Mouse (Mus musculus) kidney, embryonic 15.5 days (tissue): ENCODE data around the gene Ppp2r5e. TPM values are rescaled to one million over a fixed set of nuclear protein-coding genes. Genes with fewer than 3 reads are reported as not detected.
A peak's percentile ranks its signal among the peaks of the same experiment; 100 is the strongest.

Experiments
- ATAC-seq: fragments of 200-750 bp; cut with Nextera tagmentation; replicated peaks from 2 replicates; pipeline ENCODE4 v1.8.0; 2017; ENCODE audit warnings: moderate TSS enrichment; ENCODE audit not compliant: low FRiP score
- H3K27ac ChIP-seq: fragments of 300-500 bp; sonication (generic); 2 replicates; pipeline ENCODE4 v1.5.1; 2015; ENCODE audit warnings: mild to moderate bottlenecking, inconsistent platforms
- H3K27me3 ChIP-seq: fragments of 300-500 bp; sonication (generic); 2 replicates; pipeline ENCODE4 v1.6.1; 2015; ENCODE audit warnings: inconsistent platforms
- H3K36me3 ChIP-seq: fragments of 300-500 bp; sonication (generic); 2 replicates; pipeline ENCODE4 v1.6.1; 2015; ENCODE audit warnings: inconsistent platforms
- H3K4me1 ChIP-seq: fragments of 300-500 bp; sonication (generic); 2 replicates; pipeline ENCODE4 v1.6.1; 2015; ENCODE audit warnings: inconsistent platforms
- H3K4me2 ChIP-seq: fragments of 300-500 bp; sonication (generic); 2 replicates; pipeline ENCODE4 v1.6.1; 2015; ENCODE audit warnings: moderate library complexity, mild to moderate bottlenecking, inconsistent platforms
- H3K4me3 ChIP-seq: fragments of 300-500 bp; sonication (generic); replicated peaks from 2 replicates; pipeline ENCODE4 v1.5.1; 2015; ENCODE audit warnings: mild to moderate bottlenecking, inconsistent platforms
- H3K9ac ChIP-seq: fragments of 300-500 bp; sonication (generic); 2 replicates; pipeline ENCODE4 v1.6.1; 2015; ENCODE audit warnings: mild to moderate bottlenecking, inconsistent platforms
- H3K9me3 ChIP-seq: fragments of 300-500 bp; sonication (generic); replicated peaks from 2 replicates; pipeline ENCODE4 v1.6.1; 2016; ENCODE audit warnings: inconsistent platforms
- WGBS: fragments of 180-500 bp; shearing (Covaris S2); methylation state at CpG from one replicate; pipeline ENCODE4 v1.1.7; 2015; ENCODE audit warnings: mixed read lengths; 5-methylcytosine and 5-hydroxymethylcytosine counted together
- polyA plus RNA-seq: library from polyadenylated mRNA; unstranded; fragments of >200 nt; fragmentation: Nextera tagmentation; extraction: Ambion mirVana; gene quantifications from 2 replicates; pipeline ENCODE4 v1.2.1, GENCODE M21; 2015

The Ppp2r5e gene
- polyA plus RNA-seq, 1 experiment from 2014 or later = 12.4 TPM

- ATAC-seq = no peak
Measured at GRCm38 (mm10) chr12:75547174-75547573, 48.9 kb downstream of the Ppp2r5e start.

GRCm38 (mm10) chr12:75546241-75546640, 49.8 kb downstream of the Ppp2r5e start:
- H3K27me3 ChIP-seq = no peaks in the 10 kb centered on the region
- no peak overlapping the region for H3K4me2 ChIP-seq
- no peak for ATAC-seq
- H3K36me3 ChIP-seq = 0 out of 2 replicates have a peak, but pooled peaks cover 2% of the 10 kb centered on the region
- peaks cover 13% of the 10 kb centered on the region for H3K4me1 ChIP-seq
- no peak overlapping the region for H3K27ac ChIP-seq
- WGBS = 83% methylated on average over 5 of the region's 5 CpGs
- H3K9ac ChIP-seq = no peak overlapping the region
- no peak overlapping the region for H3K4me3 ChIP-seq
- no peaks in the 10 kb centered on the region for H3K9me3 ChIP-seq

More at GRCm38 (mm10) chr12:75547174-75547573, 48.9 kb downstream of the Ppp2r5e start:
- Histone ChIP-seq H3K9ac (no peak overlapping the region), H3K36me3 (0 out of 2 replicates have a peak, but pooled peaks cover 2% of the 10 kb centered on the region), H3K4me3 (no peak overlapping the region), H3K27ac (no peak overlapping the region), H3K4me2 (no peak overlapping the region), H3K9me3 (no peaks in the 10 kb centered on the region), H3K27me3 (no peaks in the 10 kb centered on the region), H3K4me1 (peaks cover 13% of the 10 kb centered on the region)
- WGBS = 88% methylated on average over 3 of the region's 3 CpGs

DNA sequence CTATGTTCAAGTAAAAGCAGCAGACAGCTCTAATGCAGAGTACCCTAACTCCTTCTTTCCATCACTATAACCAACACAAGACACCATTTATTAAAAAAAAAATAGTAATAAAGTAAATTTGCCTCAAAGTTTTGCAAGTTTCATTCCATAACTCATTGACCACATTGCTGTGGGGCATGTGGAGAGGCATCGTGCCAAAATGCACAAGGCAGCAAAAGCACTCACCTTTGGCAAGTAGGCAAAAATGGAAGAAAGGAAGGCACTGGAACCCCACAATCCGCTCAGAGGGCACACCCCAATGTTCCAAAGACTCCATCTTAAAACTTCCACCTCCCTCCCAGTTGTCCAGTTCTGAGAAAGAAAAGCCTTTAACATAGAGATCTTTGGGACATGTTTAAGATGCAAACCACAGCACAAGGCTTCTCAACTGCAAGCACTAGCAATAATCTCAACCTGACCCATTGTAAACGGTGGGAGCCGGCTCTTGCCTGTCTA, 50.6 kb downstream of the Ppp2r5e start:
- H3K27ac ChIP-seq = no peak overlapping the region
- no peak overlapping the region for H3K4me2 ChIP-seq
- H3K36me3 ChIP-seq = no peaks in the 10 kb centered on the region
- WGBS = 92% methylated on average over 4 of the region's 4 CpGs
- H3K4me3 ChIP-seq = no peak overlapping the region
- no peaks in the 10 kb centered on the region for H3K27me3 ChIP-seq
- peaks cover 17% of the 10 kb centered on the region for H3K4me1 ChIP-seq
- no peak for ATAC-seq
- H3K9ac ChIP-seq = no peak overlapping the region
- H3K9me3 ChIP-seq = no peaks in the 10 kb centered on the region

GRCm38 (mm10) chr12:75544666-75545065, 51.4 kb downstream of the Ppp2r5e start:
- WGBS = 79% methylated on average over 2 of the region's 2 CpGs

DNA sequence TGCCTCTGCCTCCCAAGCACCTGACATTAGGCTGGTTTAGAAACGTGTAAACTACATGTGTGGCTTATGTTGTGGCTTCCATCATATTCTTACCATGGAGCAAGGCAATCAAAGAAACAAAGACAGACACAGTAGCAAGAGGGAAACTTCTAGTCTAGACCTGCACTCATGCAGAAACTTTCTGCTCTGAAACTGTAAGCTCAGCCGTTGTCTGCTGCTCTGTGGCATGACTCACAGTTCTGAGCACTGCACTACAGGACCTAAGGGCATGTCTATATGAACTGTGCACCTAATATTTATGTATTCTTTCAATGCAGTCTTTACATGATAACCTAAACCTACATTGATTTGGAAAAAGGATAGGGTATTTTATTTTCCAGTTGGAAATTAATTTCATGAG, 51.8 kb downstream of the Ppp2r5e start:
- H3K9me3 ChIP-seq = no peaks in the 10 kb centered on the region
- no peaks in the 10 kb centered on the region for H3K27me3 ChIP-seq
- H3K4me3 ChIP-seq = no peak overlapping the region
- ATAC-seq = no peak
- no peaks in the 10 kb centered on the region for H3K36me3 ChIP-seq
- H3K27ac ChIP-seq = no peak overlapping the region
- no peak overlapping the region for H3K4me2 ChIP-seq
- peaks cover 17% of the 10 kb centered on the region for H3K4me1 ChIP-seq
- no peak overlapping the region for H3K9ac ChIP-seq
- WGBS = 54% methylated on average over 2 of the region's 2 CpGs

More at GRCm38 (mm10) chr12:75544666-75545065, 51.4 kb downstream of the Ppp2r5e start:
- no peak for ATAC-seq
- H3K9me3 ChIP-seq = no peaks in the 10 kb centered on the region
- no peak overlapping the region for H3K27ac ChIP-seq
- no peaks in the 10 kb centered on the region for H3K36me3 ChIP-seq
- H3K4me3 ChIP-seq = no peak overlapping the region
- H3K27me3 ChIP-seq = no peaks in the 10 kb centered on the region
- H3K4me2 ChIP-seq = no peak overlapping the region
- no peak overlapping the region for H3K9ac ChIP-seq
- H3K4me1 ChIP-seq = peaks cover 17% of the 10 kb centered on the region

DNA sequence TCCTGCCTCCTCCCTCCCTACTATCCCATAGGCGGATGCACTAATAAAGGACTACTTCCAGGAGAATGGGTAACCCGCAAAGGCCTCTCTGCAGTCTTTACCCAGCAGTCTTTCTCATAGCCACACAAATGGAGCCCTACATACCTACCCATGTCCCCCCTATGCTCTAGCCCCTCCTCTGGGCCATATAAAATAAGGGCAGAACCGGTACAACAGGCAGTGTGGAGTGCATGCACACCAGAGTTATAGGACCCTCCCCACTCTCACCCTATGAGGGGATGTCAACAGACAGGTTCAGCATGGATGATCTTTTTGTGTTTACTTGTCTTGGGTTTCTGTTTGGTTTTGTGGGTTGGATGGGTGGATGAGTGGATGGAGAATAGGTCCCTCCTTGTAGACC, 52.7 kb downstream of the Ppp2r5e start:
- no peaks in the 10 kb centered on the region for H3K27me3 ChIP-seq
- H3K27ac ChIP-seq = no peak overlapping the region
- ATAC-seq = no peak
- H3K4me3 ChIP-seq = no peak overlapping the region
- no peaks in the 10 kb centered on the region for H3K9me3 ChIP-seq
- H3K9ac ChIP-seq = no peak overlapping the region
- no peak overlapping the region for H3K4me2 ChIP-seq
- H3K36me3 ChIP-seq = no peaks in the 10 kb centered on the region
- H3K4me1 ChIP-seq = peaks cover 17% of the 10 kb centered on the region
- WGBS = 54% methylated on average over 3 of the region's 3 CpGs

DNA sequence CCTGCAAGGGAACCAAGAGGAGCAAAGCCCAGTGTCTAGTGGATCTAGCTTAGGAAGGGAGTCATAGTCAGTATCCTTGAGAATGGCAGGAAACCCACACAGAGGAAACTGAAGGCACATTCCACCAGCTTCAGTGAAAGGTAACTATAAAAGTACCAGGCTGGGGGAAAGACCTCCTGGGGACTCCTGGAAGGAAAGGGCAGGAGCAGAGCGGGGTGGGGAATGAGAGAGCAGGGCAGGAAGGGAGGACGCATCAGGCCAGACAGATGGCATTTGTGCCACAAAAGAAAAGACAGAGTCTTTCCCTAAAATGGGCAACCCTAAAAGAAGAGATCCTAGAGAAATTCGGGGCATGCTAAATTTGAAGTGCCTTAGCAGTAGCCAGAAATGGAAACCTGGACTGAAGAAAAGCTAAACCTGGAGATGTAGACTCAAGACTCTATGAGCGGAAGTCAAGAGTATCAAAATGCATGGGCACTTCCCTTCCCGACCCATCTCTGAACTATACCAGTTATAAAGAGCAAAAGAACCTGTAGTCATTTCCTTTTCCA, 55.3 kb downstream of the Ppp2r5e start:
- Histone ChIP-seq H3K4me2 (no peak overlapping the region), H3K36me3 (no peaks in the 10 kb centered on the region), H3K4me3 (no peak overlapping the region), H3K9ac (no peak overlapping the region), H3K27ac (no peak overlapping the region), H3K27me3 (no peaks in the 10 kb centered on the region), H3K4me1 (peaks cover 22% of the 10 kb centered on the region), H3K9me3 (no peaks in the 10 kb centered on the region)
- ATAC-seq = no peak
- 82% methylated on average over 5 of the region's 5 CpGs for WGBS

DNA sequence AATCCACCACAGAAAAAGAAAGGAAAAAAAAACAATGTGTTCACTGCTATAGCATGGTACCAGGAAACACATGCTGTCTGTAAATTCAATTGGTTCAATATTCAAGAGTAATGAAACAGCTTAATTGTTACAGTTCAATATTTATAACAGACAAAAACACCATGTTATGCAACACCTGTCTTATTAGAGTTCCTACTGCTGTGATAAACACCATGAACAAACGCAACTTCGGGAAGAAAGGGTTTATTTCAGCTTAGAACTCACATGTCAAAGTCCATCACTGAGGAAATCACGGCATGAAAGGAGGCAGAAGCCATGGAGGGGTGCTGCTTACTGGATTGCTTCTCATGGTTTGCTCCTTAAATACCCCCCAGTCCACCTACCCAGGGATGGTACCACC, 56.8 kb downstream of the Ppp2r5e start:
- Histone ChIP-seq H3K9ac (no peak overlapping the region), H3K4me2 (no peak overlapping the region), H3K4me3 (no peak overlapping the region), H3K9me3 (no peaks in the 10 kb centered on the region), H3K27me3 (no peaks in the 10 kb centered on the region), H3K4me1 (peaks cover 22% of the 10 kb centered on the region), H3K27ac (no peak overlapping the region), H3K36me3 (no peaks in the 10 kb centered on the region)
- 85% methylated on average over 3 of the region's 3 CpGs for WGBS
- ATAC-seq = no peak

DNA sequence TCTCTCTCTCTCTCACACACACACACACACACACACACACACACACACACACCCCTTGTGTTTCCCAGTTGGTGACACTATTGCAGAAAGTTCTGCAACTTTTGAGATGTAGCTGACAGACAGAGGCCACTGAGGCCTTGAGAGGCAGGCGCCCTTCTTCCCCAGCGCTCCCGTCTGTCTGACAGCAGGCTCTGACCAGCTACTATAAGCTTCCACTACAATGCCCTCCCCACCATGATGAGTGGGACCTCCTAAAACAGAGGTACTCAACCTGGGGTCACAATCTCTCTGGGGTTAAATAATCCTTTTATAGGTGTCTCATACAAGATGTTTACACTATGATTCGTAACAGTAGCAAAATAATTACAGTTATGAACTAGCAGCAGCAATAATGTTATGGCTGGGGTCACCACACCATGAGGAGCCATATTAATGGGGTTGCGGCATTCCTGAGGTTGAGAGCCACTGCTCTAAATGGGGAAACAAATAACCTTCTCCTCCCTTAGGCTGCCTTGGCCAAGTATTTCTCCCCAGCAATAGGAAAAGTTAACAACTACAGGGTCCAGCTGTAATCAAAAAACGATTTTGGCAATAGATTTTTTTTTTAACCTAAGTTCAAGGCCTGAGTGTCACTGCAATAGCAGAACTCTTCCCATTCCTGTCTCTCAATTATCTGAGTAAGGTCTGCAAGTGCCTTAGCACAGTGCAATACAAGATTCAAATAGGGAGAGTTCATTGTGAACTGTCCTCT, 58.2 kb downstream of the Ppp2r5e start:
- no peak for ATAC-seq
- no peak overlapping the region for H3K27ac ChIP-seq
- no peak overlapping the region for H3K4me3 ChIP-seq
- H3K4me1 ChIP-seq = peaks cover 14% of the 10 kb centered on the region
- no peaks in the 10 kb centered on the region for H3K9me3 ChIP-seq
- no peaks in the 10 kb centered on the region for H3K36me3 ChIP-seq
- no peak overlapping the region for H3K9ac ChIP-seq
- no peaks in the 10 kb centered on the region for H3K27me3 ChIP-seq
- WGBS = 70% methylated on average over 6 of the region's 6 CpGs
- no peak overlapping the region for H3K4me2 ChIP-seq

- H3K9me3 ChIP-seq = no peaks in the 10 kb centered on the region
- peaks cover 15% of the 10 kb centered on the region for H3K4me1 ChIP-seq
- H3K9ac ChIP-seq = no peak overlapping the region
- 62% methylated on average over 7 of the region's 7 CpGs for WGBS
- ATAC-seq = no peak
- H3K4me2 ChIP-seq = no peak overlapping the region
- H3K27me3 ChIP-seq = no peaks in the 10 kb centered on the region
- no peak overlapping the region for H3K4me3 ChIP-seq
- no peaks in the 10 kb centered on the region for H3K36me3 ChIP-seq
- H3K27ac ChIP-seq = 0 out of 2 replicates have a peak overlapping the region, but pooled peaks have one; percentile 3
Measured at GRCm38 (mm10) chr12:75537019-75537672, 58.9 kb downstream of the Ppp2r5e start.

- no peaks in the 10 kb centered on the region for H3K9me3 ChIP-seq
- no peak for ATAC-seq
- H3K36me3 ChIP-seq = no peaks in the 10 kb centered on the region
- H3K4me2 ChIP-seq = no peak overlapping the region
- H3K27me3 ChIP-seq = no peaks in the 10 kb centered on the region
- peaks cover 21% of the 10 kb centered on the region for H3K4me1 ChIP-seq
- 81% methylated on average over 7 of the region's 7 CpGs for WGBS
- H3K27ac ChIP-seq = no peak overlapping the region
- H3K4me3 ChIP-seq = no peak overlapping the region
- no peak overlapping the region for H3K9ac ChIP-seq
Measured at GRCm38 (mm10) chr12:75536566-75536965, 59.5 kb downstream of the Ppp2r5e start.

GRCm38 (mm10) chr12:75533145-75533544, 62.9 kb downstream of the Ppp2r5e start:
- H3K9ac ChIP-seq = no peak overlapping the region
- H3K4me3 ChIP-seq = no peak overlapping the region
- no peak overlapping the region for H3K27ac ChIP-seq
- no peaks in the 10 kb centered on the region for H3K27me3 ChIP-seq
- no peaks in the 10 kb centered on the region for H3K9me3 ChIP-seq
- peaks cover 36% of the 10 kb centered on the region for H3K4me1 ChIP-seq
- no peak for ATAC-seq
- no peak overlapping the region for H3K4me2 ChIP-seq
- no peaks in the 10 kb centered on the region for H3K36me3 ChIP-seq
